Mouse (Mus musculus) olfactory bulb, adult 2 months (tissue): ENCODE results near the gene Fcer1g.

ENCODE experiments used
- CTCF ChIP-seq: fragments of 200-500 bp; IDR thresholded peaks from 2 replicates; pipeline ENCODE4 v1.5.1; 2012; ENCODE audit warnings: low read depth, mild to moderate bottlenecking, low read length, moderate library complexity; ENCODE audit not compliant: insufficient read depth
- POLR2A ChIP-seq: fragments of 200-500 bp; IDR thresholded peaks from 2 replicates; pipeline ENCODE4 v1.6.1; 2012; ENCODE audit warnings: mild to moderate bottlenecking, low read depth, low read length, moderate library complexity; ENCODE audit not compliant: insufficient read depth

- TF ChIP-seq CTCF (peak; percentile 56), POLR2A (no peak)
These were observed 4.3 kb upstream of the Fcer1g start for GRCm38 (mm10) chr1:171238463-171238862.
